Mouse (Mus musculus): ENCODE results near the gene Man1b1. TPM values are rescaled to one million over a fixed set of nuclear protein-coding genes. Genes with fewer than 3 reads are reported as not detected.
A peak's percentile ranks its signal among the peaks of the same experiment; 100 is the strongest.

The Man1b1 gene
- 10 to 100 TPM; 50.6 to 52.3 TPM for total RNA-seq (2021)

GRCm38 (mm10) chr2:25332286-25333160 lies at the start of gene Man1b1:
Man1b1 (plus strand) TSS chr2:25332338.
- peak; percentile 100 for DNase-seq

GRCm38 (mm10) chr2:25285551-25285950 lies 46.6 kb upstream of the Man1b1 start:
- no peak for DNase-seq

- DNase-seq = no peak
These were observed 45.8 kb upstream of the Man1b1 start for GRCm38 (mm10) chr2:25286314-25286713.

GRCm38 (mm10) chr2:25286837-25287636 lies 45.1 kb upstream of the Man1b1 start:
- DNase-seq = peak in 1 of 2 experiments; percentile 48

- DNase-seq = no peak
These were observed 44.0 kb upstream of the Man1b1 start, which contains the start of gene Tmem210 for GRCm38 (mm10) chr2:25287927-25288649. Tmem210 (plus strand) TSS chr2:25288145.

- DNase-seq = no peak
These were observed 43.3 kb upstream of the Man1b1 start for GRCm38 (mm10) chr2:25288734-25289345.

GRCm38 (mm10) chr2:25289651-25290050 lies 42.5 kb upstream of the Man1b1 start, which contains the start of gene Lrrc26:
Lrrc26 (plus strand) TSS chr2:25289915.
- peak in 1 of 2 experiments; percentile 34 for DNase-seq

- peak; percentile 75 for DNase-seq
These were observed 41.9 kb upstream of the Man1b1 start for GRCm38 (mm10) chr2:25290101-25290815.

GRCm38 (mm10) chr2:25290816-25291130 lies 41.4 kb upstream of the Man1b1 start:
- DNase-seq = peak; percentile 52 to 56

- DNase-seq = no peak
These were observed 40.7 kb upstream of the Man1b1 start for GRCm38 (mm10) chr2:25291184-25292053.

- DNase-seq = peak in 1 of 2 experiments; percentile 38
These were observed 40.0 kb upstream of the Man1b1 start for GRCm38 (mm10) chr2:25292054-25292544.

GRCm38 (mm10) chr2:25292856-25293255 lies 39.3 kb upstream of the Man1b1 start:
- peak in 1 of 2 experiments; percentile 61 for DNase-seq

- DNase-seq = no peak
These were observed 38.4 kb upstream of the Man1b1 start for GRCm38 (mm10) chr2:25293706-25294105.

- no peak for DNase-seq
These were observed 35.0 kb upstream of the Man1b1 start for GRCm38 (mm10) chr2:25297093-25297492.

GRCm38 (mm10) chr2:25298046-25298445 lies 34.1 kb upstream of the Man1b1 start:
- DNase-seq = no peak

GRCm38 (mm10) chr2:25303452-25303851 lies 28.7 kb upstream of the Man1b1 start:
- DNase-seq = no peak

- no peak for DNase-seq
These were observed 28.0 kb upstream of the Man1b1 start for GRCm38 (mm10) chr2:25303931-25304656.

GRCm38 (mm10) chr2:25304657-25305541 lies 27.2 kb upstream of the Man1b1 start:
- no peak for DNase-seq
